Mouse (Mus musculus) right cerebral cortex, postnatal 36 days (tissue): ENCODE measurements around the gene Slc41a3.
A peak's percentile ranks its signal among the peaks of the same experiment; 100 is the strongest.

Source experiments
- DNase-seq, 2 experiments: peaks; one replicate each; pipeline ENCODE4 v3.0.0; 2022; ENCODE audit warnings: low spot score in 2 of 2, mixed read lengths in 1 of 2

The Slc41a3 gene

DNA sequence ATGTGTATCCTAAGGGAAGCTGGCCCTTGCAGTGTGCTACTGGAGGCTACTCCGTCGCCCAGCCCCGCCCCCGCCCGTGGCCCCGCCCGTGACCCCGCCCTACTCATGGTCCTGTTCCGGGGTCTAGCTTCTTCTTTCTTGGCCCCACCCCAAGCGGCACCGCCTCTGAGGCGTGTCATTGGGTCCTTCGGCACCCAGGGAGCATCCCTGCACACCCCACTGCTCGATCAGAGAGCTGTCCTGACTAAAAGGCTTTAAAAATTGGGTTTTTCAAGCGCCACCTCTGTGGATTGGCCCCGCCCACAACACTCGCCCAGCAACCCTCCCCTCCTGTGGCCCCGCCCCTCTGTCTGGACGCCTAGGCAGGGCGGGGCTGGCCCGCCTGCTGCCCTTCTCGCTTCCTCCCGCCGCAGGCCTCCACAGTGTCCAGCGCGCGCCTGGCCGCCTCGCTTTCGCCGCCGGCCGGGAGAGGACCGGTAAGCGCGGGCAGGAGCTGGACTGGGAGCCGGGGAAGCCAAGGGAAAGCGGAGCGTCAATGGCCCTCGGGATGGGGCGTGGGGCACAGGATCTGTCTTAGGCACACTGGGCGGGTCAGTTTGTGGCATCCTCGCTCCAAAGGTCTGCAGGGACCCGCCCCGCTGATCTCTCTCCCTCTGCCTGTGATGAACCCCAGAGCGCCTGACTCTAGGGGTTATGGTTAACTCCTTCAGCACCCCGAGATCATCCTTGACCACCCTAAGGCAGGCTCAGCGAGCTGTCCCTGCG, at the start of gene Slc41a3:
Gene Slc41a3, plus strand, starts transcription at position 193 of the 765 bp plus-strand sequence.
- DNase-seq, result peak; percentile 79 to 81

DNA sequence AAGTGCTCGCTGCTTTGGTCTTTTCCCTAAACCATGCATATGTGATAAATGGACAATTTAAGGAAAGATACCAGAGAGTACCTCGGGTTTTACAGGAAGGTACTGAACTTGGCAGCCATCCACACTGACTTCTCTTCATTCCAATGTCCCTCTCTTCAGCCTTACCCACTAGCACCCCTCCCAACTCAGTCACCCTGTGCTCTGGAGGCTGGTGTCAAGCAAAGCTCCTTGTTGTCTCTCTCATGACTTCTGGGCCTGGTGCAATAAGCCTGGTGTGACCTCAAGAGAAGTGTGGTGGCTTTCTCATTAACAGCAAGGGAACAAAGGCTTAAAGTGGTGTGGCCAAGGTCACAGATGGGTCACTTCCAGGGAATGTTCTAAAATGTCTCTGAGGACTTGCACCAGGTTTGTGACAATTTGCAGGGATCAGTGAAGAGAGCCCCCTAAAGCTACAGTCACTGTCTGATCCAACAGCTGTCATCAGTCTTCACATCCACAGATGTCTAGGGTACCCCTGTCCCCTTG, 47.9 kb upstream of the Slc41a3 start:
- no peak for DNase-seq

DNA sequence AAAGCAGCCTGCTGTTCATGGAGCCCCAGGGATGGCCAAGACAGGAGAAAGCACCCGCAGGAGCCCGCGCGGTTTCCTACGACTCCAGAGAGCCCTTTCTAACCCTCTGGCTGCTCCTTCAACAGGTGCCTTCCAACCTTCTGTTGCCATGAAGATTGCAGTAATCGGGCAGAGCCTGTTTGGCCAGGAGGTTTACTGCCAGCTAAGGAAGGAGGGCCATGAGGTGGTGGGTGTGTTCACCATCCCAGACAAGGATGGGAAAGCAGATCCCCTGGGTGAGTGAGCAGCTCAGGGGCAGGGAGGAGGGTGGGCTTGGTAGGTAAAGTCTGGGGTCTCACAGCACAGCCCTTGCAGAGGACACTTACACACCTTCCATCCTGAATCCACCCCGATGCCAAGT, 47.4 kb upstream of the Slc41a3 start:
- no peak for DNase-seq

DNA sequence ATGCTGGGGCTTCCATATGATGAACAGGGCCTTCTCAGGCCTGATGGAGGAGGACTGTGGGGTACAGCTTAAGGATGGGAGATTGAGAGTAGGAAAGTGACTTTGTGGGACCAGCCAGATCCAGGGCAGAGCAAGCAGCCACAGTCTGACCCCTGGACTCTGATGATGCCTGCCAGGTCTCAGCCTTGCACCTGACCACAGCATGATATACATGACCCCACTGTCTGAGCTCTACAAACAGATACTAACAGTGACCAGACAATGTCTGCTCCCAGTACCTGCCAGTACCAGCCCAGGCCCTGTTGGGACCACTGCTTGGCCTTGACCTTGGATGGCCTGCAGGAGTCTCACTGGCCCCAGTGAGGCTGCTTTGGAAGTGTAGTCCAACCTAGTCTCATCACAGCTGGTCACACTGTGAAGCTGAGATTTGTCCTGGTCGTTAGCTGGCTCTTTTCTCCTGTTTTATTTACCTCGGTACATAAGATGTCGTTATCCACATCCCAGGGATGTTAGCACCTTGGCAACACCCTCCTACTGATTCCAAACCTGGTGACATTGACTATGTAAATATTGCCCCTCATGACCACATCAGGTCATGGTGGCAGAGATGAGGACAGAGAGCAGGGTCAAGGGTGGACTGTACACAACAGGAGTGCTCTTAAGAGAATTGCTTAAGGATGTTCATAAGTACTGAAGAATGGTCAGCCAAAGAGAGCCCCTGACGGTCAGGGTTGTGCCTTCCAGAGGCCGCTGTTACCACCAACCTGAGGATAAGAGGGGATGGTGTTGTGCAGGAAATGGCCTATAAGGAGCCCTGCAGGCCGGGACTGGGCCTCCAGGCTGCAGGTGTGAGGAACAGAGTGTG, 46.5 kb upstream of the Slc41a3 start:
- DNase-seq, result no peak

DNA sequence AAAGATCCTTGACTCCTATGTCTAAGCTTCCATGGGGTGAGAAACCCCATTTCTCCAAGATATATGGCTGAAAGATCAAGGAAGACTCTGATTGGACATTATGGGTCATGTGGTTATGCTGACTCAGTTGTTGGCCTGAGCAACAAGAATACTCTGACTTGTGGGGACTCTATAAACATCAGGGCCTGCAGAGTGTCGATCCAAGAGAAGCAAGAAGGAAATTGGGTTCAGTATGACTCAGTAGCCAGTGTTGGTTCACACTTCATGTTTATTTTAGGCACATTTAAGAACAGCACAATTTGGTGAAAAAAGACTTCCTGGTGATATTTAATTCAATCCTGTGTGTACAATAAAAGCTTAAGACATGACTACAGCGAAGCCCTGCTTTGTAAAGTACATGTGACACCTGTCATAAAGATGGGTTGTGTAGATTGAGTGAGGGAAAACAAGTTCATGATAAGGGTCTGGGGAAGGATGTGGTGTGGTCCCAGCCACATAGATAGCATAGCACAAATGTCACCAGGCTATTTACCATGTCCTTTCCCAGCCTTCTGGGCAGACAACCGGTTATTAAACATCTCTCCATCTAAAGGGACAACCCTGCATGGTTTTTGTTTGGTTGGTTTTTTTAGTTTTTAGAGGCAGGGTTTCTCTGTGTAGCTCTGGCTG, 44.0 kb upstream of the Slc41a3 start:
- peak in 1 of 2 experiments; percentile 21 for DNase-seq

DNA sequence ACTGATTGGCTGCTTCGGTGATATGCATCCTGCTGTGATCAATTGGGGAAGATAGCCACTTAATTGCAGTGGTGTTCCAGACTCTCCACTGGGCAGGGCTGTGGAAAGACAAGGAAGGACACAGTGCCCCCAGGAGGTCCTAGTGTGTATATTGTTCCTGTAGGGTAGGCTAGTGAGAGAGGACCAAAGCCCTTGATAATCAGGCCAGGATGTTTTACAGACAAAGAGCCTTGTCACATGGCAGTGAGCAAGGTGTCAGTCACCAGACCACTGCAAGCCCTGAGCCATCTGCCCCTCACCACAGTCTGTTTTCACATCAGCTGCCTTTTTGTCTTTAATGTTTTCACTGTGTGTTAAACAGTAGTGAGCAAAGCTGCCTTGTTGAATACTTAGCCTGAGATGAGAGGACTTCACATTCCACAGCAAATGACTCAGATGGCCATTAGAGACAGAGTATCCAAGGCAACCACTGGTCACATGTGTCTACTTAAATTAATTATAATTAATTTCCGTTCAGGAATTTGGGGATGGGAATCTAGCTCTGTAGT, 43.2 kb upstream of the Slc41a3 start:
- no peak for DNase-seq

DNA sequence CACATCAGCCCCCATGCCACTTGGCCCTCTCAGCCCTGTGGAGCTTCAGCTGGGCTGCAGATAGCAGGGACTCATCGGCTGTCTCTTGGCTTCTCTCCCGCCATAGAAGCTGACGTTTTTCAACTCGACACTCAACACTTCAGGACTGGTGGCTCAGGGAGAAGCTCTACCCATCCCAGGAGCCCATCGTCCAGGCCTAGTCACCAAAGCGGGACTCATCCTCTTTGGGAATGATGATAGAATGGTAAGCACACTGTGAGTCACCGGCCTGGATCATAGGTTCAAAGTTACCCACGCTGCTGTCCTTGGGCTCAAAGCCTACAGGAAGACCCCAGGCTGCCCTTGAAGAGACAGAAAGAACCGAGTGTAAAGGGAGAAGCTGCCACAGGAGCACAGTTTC, 40.3 kb upstream of the Slc41a3 start:
- no peak for DNase-seq

DNA sequence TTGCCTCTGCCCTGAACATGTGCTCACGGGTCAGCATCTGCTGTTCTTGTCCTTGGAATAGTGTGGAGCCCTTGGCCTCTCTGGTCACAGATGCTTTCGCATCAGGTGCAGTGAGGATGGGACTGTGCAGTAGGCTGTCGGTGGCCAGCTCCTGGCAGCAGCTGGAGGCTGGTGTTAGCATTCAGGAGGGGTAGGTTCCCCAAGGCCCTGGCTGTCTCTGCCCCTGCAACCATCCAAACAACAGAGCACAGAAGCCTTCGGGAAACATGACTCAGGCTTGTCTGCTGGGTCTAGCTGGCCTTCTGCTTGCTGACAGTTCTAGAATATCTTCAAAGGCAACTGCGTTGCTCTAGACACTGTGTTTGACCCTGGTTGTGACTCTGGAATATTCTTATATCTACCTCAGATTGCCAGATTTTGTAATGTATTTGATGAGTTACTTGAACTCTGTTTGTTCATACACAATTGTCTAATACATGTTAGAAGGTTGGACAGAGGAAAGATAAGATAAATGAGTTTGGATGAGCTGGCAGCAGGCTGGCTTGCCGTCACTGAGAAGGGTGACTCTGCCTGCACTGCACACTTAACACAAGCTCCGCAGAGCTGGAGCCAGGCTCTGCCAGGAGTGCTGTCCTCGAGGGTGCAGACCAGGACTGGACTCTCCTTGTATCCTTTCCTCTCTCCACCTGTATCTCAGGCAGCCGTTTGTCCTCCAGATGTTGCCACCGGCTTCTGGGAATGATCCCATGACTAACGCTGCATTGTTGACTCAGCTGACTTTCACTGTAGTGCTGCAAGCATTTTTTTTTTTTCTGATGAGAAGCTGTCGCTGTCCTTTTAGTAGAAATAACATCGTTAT, 38.9 kb upstream of the Slc41a3 start:
- DNase-seq, result no peak

DNA sequence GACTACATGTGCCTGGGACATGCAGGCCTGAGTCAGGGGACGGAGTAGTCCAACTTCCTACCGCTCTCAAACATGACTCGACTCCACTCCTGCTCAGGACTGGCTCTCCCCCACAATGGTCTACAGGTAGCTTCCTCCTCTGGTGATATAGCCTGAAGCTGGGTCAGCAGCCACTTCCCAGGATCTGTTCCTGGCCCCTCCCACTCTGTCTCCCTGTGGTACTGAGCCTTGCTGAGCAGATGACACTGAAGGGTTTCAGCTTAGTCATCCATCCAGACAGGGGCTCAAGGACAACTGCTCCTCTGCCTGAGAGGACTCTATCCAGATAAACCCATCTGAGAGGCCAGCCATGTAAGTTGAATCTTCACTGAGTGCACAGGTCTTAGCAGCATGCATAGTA, 37.0 kb upstream of the Slc41a3 start:
- DNase-seq, result no peak

DNA sequence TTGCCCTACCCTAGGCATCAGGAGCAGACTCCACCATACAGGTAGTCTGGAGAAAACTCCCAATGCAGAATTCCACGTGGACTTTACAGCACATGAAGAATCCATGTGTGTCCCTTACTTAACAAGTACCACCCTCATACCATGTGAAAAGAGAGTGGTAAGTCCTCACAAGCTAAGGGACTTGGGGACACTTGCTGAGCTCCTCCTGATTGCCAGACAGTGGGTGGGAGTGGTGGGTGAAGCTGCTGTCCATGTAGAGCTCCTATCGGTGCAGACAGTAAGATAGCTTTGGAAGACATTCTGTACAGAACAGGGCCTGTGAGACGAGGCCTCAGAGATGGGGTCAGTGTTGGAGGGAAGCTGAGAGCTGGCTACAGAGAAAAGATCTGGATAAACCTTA, 36.6 kb upstream of the Slc41a3 start:
- DNase-seq, result peak in 1 of 2 experiments; percentile 58

DNA sequence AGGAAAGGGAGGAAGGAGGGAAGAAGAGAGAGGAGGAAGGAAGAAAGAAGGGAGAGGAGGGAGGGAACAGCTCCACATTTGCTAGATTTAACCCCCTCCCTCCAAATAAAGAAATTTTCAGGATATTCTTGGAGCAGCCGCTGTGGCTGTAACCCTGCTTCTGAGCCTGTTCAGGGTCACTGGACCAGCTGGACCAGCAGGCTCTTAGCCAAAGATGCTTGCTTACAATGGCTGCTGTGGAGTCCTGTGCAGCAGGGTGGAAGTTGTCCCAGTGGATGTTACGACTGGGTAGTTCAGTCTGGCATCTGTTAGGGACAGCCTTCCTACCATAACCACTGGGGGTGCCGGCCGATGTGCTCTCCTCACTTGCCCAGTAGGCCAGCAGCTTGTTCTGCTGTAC, 35.8 kb upstream of the Slc41a3 start:
- no peak for DNase-seq

DNA sequence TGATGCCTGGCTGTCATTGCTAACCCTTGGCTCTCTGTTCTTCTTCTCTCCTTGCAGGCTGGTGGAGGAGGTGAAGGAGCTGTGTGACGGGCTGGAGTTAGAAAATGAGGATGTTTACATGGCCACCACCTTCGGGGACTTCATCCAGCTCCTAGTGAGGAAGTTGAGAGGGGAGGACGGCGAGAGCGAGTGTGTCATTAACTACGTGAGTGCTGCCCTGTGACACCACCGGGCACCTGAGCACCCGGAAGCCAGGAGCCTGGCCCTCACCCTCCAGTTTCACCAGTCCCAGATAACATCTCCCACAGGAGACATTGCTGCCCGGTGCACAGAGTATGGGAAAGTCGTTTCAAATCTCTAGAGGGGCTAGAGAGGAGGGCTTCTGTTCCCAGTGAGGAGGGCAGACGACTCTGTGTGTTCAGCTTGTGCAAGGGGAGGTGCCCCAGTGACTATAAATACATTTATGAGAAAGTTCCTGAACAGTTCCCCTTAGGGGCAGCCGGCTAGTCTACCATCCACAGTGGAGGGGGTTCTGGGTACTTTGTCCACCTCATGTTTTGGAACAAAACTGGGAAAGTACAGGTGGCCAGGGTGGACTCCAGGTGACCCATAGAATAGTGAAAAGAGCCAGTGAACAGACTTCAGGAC, 34.7 kb upstream of the Slc41a3 start:
- DNase-seq, result no peak

DNA sequence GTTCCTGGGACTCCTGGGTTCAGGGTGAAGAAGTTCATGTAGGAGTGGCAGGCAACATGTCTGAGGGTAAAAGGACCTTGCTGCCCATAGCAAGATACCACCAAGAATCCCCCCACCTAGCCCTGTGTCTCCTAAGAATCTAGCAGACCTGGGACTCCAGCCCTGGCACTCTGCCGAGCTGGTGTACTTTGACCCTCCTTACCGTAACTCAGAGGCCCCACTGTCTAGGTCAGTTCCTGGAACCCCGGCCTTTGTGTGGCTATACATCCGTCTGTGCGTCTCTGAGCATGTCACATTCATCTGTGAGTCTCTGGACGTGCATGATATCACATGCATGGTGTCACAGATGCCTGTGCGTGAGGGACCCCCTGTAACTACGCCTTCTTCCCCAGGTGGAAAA, 34.1 kb upstream of the Slc41a3 start:
- no peak for DNase-seq

DNA sequence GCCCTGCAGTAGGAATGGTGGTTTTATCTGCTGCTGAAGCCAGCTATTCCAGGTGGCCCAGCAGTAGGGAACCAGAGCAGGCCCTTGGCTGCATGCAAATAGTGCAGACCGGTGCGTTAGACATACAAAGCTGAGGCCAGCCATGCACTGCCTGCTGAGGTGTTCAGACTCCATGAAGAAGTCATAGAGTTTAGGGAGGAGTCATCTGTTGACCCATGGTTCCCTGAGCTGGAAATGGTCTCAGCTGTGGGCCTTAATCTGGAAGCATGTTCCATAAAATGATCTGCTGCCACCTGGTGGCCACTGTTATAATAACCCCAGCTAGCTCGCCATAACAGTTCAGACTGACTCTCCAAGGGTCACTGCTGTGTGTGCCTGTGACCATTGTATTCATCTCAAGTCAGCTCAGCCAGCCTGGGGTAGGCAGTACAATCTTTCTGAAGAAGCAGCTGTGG, 29.2 kb upstream of the Slc41a3 start:
- DNase-seq, result peak; percentile 38 to 61

DNA sequence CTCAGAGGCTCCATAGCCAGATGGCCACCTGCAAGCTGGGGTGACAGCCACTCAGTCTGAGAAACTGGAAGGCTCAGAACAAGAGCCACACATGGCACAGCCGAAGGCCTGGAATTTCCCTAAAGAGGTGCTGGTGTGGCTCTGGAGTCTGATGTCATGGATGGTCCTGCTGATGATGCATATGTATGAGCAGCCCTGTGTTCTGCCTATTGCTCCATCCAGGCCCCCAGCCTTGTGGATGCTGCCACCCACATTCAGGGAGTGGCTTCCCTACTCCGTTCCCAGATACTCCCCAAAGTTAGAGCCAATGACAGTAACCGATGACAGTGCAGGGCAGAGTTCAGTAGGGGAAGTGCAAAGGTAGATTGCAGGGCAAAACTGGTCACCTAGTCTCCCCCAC, 26.4 kb upstream of the Slc41a3 start:
- DNase-seq, result no peak

DNA sequence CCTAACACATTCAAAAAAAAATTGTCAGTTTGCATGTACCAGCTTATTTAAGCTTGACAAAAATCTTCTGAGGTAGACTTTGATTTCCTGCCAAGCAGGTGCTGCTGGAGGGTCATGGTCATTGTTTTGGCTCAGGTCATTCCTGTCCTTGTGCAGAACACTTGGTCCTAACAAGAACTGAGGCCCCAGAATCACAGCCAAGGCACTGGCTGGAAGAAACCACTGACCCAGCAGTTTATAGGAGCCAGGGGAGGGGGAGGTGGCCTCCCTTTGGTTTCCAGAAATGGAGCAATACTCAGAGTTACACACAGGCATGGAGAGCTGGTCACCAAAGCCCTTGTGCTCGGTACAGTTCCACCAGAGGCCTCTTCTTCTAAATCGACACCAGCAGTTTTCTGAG, 22.2 kb upstream of the Slc41a3 start:
- DNase-seq, result no peak

DNA sequence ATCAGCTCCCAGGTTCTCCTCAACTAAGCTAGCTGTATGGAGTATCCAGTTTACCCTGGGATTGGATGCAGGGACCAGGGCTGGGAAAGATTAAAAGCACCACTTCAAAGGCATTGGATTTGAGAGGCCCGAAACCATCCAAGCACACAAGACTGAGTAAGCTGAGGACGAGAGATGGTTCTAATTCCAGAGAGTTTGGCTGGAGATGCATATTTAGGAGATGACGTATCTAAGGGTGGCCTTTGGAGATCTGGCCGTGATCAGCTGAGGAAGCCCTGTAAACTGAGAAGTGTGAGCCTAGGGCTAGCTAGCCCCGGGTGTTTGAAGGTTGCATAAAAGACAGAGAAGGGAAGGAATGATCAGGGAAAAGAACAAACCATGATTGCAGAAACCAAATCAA, 16.4 kb upstream of the Slc41a3 start:
- no peak for DNase-seq

DNA sequence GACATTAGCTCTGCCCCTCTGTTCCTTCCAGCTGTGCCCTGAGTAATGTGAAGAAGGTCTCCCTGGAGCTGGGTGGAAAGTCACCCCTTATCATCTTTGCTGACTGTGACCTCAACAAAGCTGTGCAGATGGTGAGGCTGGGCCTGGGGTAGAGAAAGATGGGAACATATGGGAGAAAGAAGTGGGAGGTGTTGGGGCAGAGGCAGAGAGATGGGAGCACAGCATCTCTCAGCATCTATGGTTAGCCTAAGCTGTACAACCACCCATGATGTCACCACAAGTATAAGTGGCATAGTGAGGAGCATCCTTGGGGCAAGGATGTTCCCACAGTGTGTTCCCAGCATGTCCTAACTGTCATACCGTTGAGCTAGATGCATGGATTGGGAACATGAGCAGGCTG, 13.8 kb upstream of the Slc41a3 start:
- DNase-seq, result peak in 1 of 2 experiments; percentile 18

DNA sequence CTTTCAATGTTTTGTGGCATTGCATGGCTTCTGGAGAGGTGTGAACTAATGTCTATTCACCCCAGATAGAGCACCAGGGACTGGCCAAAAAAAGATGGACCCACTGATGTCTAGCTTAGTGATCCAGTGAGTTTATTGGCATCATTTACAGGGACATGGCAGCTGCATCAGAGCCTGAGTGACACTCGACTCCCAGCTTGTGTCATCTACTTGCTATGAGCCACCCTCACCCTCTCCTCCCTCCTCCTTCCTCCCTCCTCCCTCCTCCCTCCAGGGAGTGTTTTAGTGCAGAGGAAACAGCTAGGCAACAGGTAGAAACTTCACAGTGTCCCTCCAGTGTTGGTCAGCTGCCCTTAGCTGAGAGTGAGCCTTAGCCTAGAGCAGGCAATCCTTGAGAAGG, 9.6 kb upstream of the Slc41a3 start:
- no peak for DNase-seq

DNA sequence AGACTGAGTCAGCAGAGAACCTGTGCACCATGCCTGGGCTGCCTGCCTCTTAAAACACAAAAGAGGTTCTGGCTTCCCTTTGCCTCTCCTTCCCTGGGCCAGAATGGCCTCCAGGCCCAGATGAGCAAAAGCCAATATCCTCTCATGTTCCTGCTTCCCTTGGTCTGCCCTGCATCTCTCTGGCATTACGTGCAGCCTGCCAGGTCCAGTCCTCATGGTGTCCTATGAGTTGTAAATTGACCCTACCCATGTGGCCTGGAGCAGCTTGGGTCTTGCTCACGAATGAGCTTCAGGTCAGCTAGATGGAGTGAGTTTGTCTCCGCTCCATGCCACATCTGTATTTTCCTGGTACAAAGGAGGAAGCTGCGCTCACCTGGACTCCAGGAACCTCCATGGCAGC, 7.5 kb upstream of the Slc41a3 start:
- no peak for DNase-seq
